Comparison of ENCODE assay signal across 13 mouse cellular contexts in the genomic region with DNA sequence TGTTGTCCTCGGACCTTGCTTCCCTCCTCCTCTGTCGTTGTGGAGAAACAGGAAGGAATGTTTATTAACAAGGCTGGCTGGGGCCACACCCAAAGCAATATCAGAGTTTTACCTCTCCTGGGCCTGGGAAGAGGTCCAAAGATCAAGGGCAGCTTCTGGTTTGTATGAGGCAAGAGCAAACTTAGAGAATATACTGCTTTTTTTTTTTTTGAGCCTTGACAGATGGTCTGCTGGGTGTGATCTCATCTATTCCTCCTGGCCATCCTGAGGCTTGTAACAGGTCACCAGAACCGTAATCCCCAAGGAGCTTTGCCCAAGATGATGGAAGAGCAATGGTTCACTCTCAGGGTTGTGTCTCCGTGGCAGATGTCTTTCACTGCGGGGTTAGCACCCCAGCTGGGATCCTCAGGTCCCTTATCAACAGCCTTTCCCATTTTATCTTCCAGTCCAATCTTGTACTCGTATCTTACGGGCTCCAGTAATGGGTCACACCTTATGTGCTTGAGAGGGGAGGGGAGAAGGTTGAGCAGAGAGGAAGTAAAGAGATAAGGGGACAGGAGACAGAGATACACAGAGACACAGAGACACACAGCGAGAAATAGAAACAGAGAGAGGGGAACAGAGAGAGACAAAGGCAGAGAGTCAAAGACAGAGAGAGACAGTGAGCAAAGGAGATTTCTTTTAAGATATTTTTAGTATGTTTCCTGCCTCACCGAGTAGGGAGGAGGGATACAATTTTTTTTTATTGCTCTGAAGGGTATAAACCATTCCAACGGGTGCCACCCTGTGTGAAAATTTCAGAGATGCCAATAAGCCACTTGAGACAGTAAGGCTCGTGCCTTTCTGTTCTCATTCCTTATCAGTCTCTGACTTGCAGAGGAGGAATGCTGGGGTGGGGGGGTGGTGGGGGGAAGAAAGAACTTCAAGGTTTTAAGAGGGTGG.
DNase-seq lines count a peak whose midpoint lies in the region; ATAC-seq and TF ChIP-seq lines count a peak whose summit lies in the region.
"Had no signal": no experiment of that assay in that cellular context is flagged by ENCODE, and none has a peak within 500 bp of the region (broad histone marks: within the 10 kb centered on the region; RNA-seq: fewer than 3 reads in every experiment).

No protein-coding gene starts in this region.

- H3K36me3 ChIP-seq in heart, embryonic 12.5 days, result no peaks in the 10 kb centered on the region
- H3K36me3 ChIP-seq in MEL (ENCODE audit: control insufficient read depth in 1 of 2, insufficient read depth in 2 of 2, low read length in 2 of 2), result peaks cover 0 to 21% of the 10 kb centered on the region in 2 experiments; a peak in 2 of 4 replicates
- no peaks in the 10 kb centered on the region for H3K36me3 ChIP-seq in lung, embryonic 16.5 days (ENCODE audit: control insufficient read depth, insufficient read depth, low read length)
- H3K36me3 ChIP-seq: embryonic facial prominence, embryonic 12.5 days had no signal

- H3K27me3 ChIP-seq in heart, embryonic 12.5 days (replicated peaks), result no peaks in the 10 kb centered on the region
- no peaks in the 10 kb centered on the region for H3K27me3 ChIP-seq in MEL (ENCODE audit: control insufficient read depth in 1 of 2, insufficient read depth in 2 of 2, low read length in 2 of 2)
- H3K27me3 ChIP-seq in lung, embryonic 16.5 days (ENCODE audit: control insufficient read depth, insufficient read depth, low read depth, low read length), result no peaks in the 10 kb centered on the region
- H3K27me3 ChIP-seq: CH12.LX; embryonic facial prominence, embryonic 12.5 days; megakaryocyte, embryonic 14.5 days had no signal

- 0 out of 2 replicates have a peak overlapping the region, but pooled peaks have one; percentile 17 for H3K4me2 ChIP-seq in heart, embryonic 12.5 days
- H3K4me2 ChIP-seq in lung, embryonic 16.5 days (ENCODE audit: low read depth, low read length), result peak overlapping the region; percentile 41
- H3K4me2 ChIP-seq: embryonic facial prominence, embryonic 12.5 days had no signal

- no peak overlapping the region for H3K4me3 ChIP-seq in heart, embryonic 12.5 days
- peak overlapping the region in 1 of 2 experiments; percentile 33; a peak in 2 of 4 replicates for H3K4me3 ChIP-seq in MEL (ENCODE audit: control insufficient read depth in 1 of 2, insufficient read depth in 1 of 2, low read depth in 2 of 2, low read length in 2 of 2)
- no peak overlapping the region for H3K4me3 ChIP-seq in lung, embryonic 16.5 days (ENCODE audit: low read length)
- H3K4me3 ChIP-seq: embryonic facial prominence, embryonic 12.5 days; gastrocnemius, adult 2 months; megakaryocyte, embryonic 14.5 days had no signal

- H3K4me1 ChIP-seq in heart, embryonic 12.5 days (replicated peaks), result peaks cover 19% of the 10 kb centered on the region
- peaks cover 11 to 20% of the 10 kb centered on the region in 2 experiments for H3K4me1 ChIP-seq in MEL (ENCODE audit: control insufficient read depth in 1 of 2, insufficient read depth in 2 of 2, low read length in 2 of 2)
- peaks cover 7% of the 10 kb centered on the region for H3K4me1 ChIP-seq in lung, embryonic 16.5 days (replicated peaks; ENCODE audit: control insufficient read depth, insufficient read depth, low read length)

- no peaks in the 10 kb centered on the region for H3K9me3 ChIP-seq in heart, embryonic 12.5 days (replicated peaks)
- no peaks in the 10 kb centered on the region for H3K9me3 ChIP-seq in MEL (replicated peaks; ENCODE audit: insufficient read depth, low read length)
- H3K9me3 ChIP-seq in lung, embryonic 16.5 days (ENCODE audit: control insufficient read depth, low read length), result no peaks in the 10 kb centered on the region
- H3K9me3 ChIP-seq: embryonic facial prominence, embryonic 12.5 days; megakaryocyte, embryonic 14.5 days had no signal

- ATAC-seq in heart, embryonic 12.5 days (ENCODE audit: insufficient number of reproducible peaks, low FRiP score), result 0 out of 2 replicates have a peak, but pooled peaks have one; percentile 33
- ATAC-seq in lung, embryonic 16.5 days (ENCODE audit: low read depth), result peak; percentile 85

- no peak for TF ChIP-seq RAD21 in MEL (IDR thresholded peaks at IDR 0.05; ENCODE audit: low read depth, low read length)

- no peak for TF ChIP-seq POLR2A in MEL (IDR thresholded peaks at IDR 0.05; ENCODE audit: control insufficient read depth in 1 of 2, insufficient read depth in 1 of 2, low read depth in 1 of 2, low read length in 2 of 2, poor library complexity in 1 of 2)

- peak; percentile 79 to 86; a peak in 3 of 4 replicates for TF ChIP-seq EP300 in MEL (IDR thresholded peaks at IDR 0.05; ENCODE audit: low read depth in 1 of 2, low read length in 2 of 2)

- intact Hi-C loops in left cerebral cortex, postnatal 25 days (cut with DNase I), result no loop called here

- H3K27ac ChIP-seq in heart, embryonic 12.5 days (ENCODE audit: poor library complexity, severe bottlenecking), result no peak overlapping the region
- peak overlapping the region; percentile 85 for H3K27ac ChIP-seq in MEL (ENCODE audit: control insufficient read depth, low read depth, low read length)
- peak overlapping the region; percentile 94 for H3K27ac ChIP-seq in lung, embryonic 16.5 days (ENCODE audit: low read length)
- H3K27ac ChIP-seq: embryonic facial prominence, embryonic 12.5 days; gastrocnemius, adult 2 months had no signal

- TF ChIP-seq CTCF in MEL (IDR thresholded peaks at IDR 0.05 in 2 of 3, conservative IDR thresholded peaks at IDR 0.05 in 1 of 3; ENCODE audit: control insufficient read depth in 1 of 3, insufficient read depth in 1 of 3, low read depth in 2 of 3, low read length in 3 of 3, poor library complexity in 1 of 3, severe bottlenecking in 1 of 3), result no peak

- H3K9ac ChIP-seq in heart, embryonic 12.5 days, result no peak overlapping the region
- no peak overlapping the region; the same call in 1 of the 2 replicates for H3K9ac ChIP-seq in MEL (ENCODE audit: control insufficient read depth, low read depth, low read length, poor library complexity, severe bottlenecking)
- H3K9ac ChIP-seq in lung, embryonic 16.5 days (ENCODE audit: low read length), result no peak overlapping the region; the same call in 1 of the 2 replicates
- H3K9ac ChIP-seq: embryonic facial prominence, embryonic 12.5 days had no signal

- WGBS in heart, embryonic 12.5 days, result 12% methylated on average over 11 of the region's 11 CpGs
- WGBS in lung, embryonic 16.5 days, result 18% methylated on average over 11 of the region's 11 CpGs

- DNase-seq in heart, adult 8-10 months (ENCODE audit: low spot score), result no peak
- DNase-seq in MEL (ENCODE audit: low read depth, low spot score), result peak; percentile 72
- DNase-seq in cerebellum, postnatal 25 days, result peak; percentile 41 to 51
- no peak for DNase-seq in left cerebral cortex, adult 9 months (ENCODE audit: low spot score in 2 of 2)
- no peak for DNase-seq in left cerebral cortex, postnatal 25 days (ENCODE audit: low spot score in 2 of 2)
- no peak for DNase-seq in spleen, postnatal 4 days (ENCODE audit: low spot score in 2 of 2)
- DNase-seq: gastrocnemius, adult 2 months; kidney, postnatal 25 days had no signal

- no peaks in the 10 kb centered on the region for H3K79me2 ChIP-seq in MEL (ENCODE audit: control insufficient read depth, insufficient read depth, low read length, poor library complexity)

TF ChIP-seq in MEL, 35 proteins besides CTCF, POLR2A, EP300 and RAD21 (continues in another document):
- TF ChIP-seq USF1 (IDR thresholded peaks at IDR 0.05; ENCODE audit: low read depth, low read length) (no peak), POLR2AphosphoS2 (IDR thresholded peaks at IDR 0.05; ENCODE audit: low read length) (no peak), SMC3 (IDR thresholded peaks at IDR 0.05; ENCODE audit: low read depth, low read length) (no peak), CHD2 (IDR thresholded peaks at IDR 0.05; ENCODE audit: low read length) (no peak), TCF12 (IDR thresholded peaks at IDR 0.05; ENCODE audit: low read depth, low read length) (peak; percentile 91), KAT2A (conservative IDR thresholded peaks at IDR 0.05; ENCODE audit: low read depth, low read length) (no peak), MAX (IDR thresholded peaks at IDR 0.05; ENCODE audit: low read length) (no peak), MAFK (IDR thresholded peaks at IDR 0.05; ENCODE audit: borderline replicate concordance, low read depth, low read length) (0 out of 2 replicates have a peak, but pooled peaks have one; percentile 40), GATA1 (IDR thresholded peaks at IDR 0.05; ENCODE audit: low read depth, low read length) (peak; percentile 94), ELF1 (IDR thresholded peaks at IDR 0.05; ENCODE audit: low read depth, low read length) (no peak), POLR2AphosphoS5 (IDR thresholded peaks at IDR 0.05; ENCODE audit: borderline replicate concordance, low read depth, low read length) (no peak), ZC3H11A (IDR thresholded peaks at IDR 0.05; ENCODE audit: low read depth, low read length) (no peak), NELFE (IDR thresholded peaks at IDR 0.05; ENCODE audit: low read depth, low read length) (no peak), JUND (IDR thresholded peaks at IDR 0.05; ENCODE audit: low read depth, low read length) (no peak), CHD1 (IDR thresholded peaks at IDR 0.05; ENCODE audit: low read depth, low read length) (0 out of 2 replicates have a peak, but pooled peaks have one; percentile 42), HCFC1 (IDR thresholded peaks at IDR 0.05; ENCODE audit: low read depth, low read length) (no peak; the same call in 1 of the 2 replicates), UBTF (IDR thresholded peaks at IDR 0.05; ENCODE audit: borderline replicate concordance, insufficient read depth, low read depth, low read length) (no peak), ZMIZ1 (IDR thresholded peaks at IDR 0.05; ENCODE audit: low read depth, low read length) (no peak), BHLHE40 (IDR thresholded peaks at IDR 0.05; ENCODE audit: borderline replicate concordance, low read depth, low read length) (no peak), ZKSCAN1 (IDR thresholded peaks at IDR 0.05; ENCODE audit: low read depth, low read length) (0 out of 2 replicates have a peak, but pooled peaks have one; percentile 25), SIN3A (IDR thresholded peaks at IDR 0.05; ENCODE audit: low read length) (no peak; the same call in 1 of the 2 replicates), TBP (IDR thresholded peaks at IDR 0.05; ENCODE audit: low read depth, low read length) (no peak), MYB (IDR thresholded peaks at IDR 0.05; ENCODE audit: low read depth, low read length) (no peak), MEF2A (IDR thresholded peaks at IDR 0.05; ENCODE audit: extremely low read depth, insufficient replicate concordance, low read depth, low read length, poor library complexity, severe bottlenecking) (0 out of 2 replicates have a peak, but pooled peaks have one; percentile 51), E2F4 (IDR thresholded peaks at IDR 0.05; ENCODE audit: borderline replicate concordance, low read depth, low read length) (no peak), GABPA (IDR thresholded peaks at IDR 0.05; ENCODE audit: low read depth, low read length) (no peak), MAZ (IDR thresholded peaks at IDR 0.05; ENCODE audit: low read depth, low read length) (peak; percentile 78)

Comparison
In these comparisons a context has a peak if more than half of its experiments do, and no peak if none do; other contexts are left out.
1. DNase-seq: peak in MEL (single experiment) and cerebellum, postnatal 25 days (2 of 2); none in heart, adult 8-10 months (single experiment), left cerebral cortex, adult 9 months (0 of 2), left cerebral cortex, postnatal 25 days (0 of 2) and spleen, postnatal 4 days (0 of 2).